Mouse (Mus musculus) testis, adult 2 months (tissue): ENCODE measurements around the gene Apoa1.

Experiments
- CTCF ChIP-seq: fragments of 200-500 bp; IDR thresholded peaks from 2 replicates; pipeline ENCODE4 v1.5.1; 2012; ENCODE audit warnings: low read depth, mild to moderate bottlenecking, inconsistent platforms, low read length, moderate library complexity; ENCODE audit not compliant: control insufficient read depth, insufficient read depth, insufficient replicate concordance
- POLR2A ChIP-seq: fragments of 200-500 bp; IDR thresholded peaks from 2 replicates; pipeline ENCODE4 v1.6.1; 2012; ENCODE audit warnings: low read depth, mild to moderate bottlenecking, inconsistent platforms, low read length, moderate library complexity; ENCODE audit not compliant: control insufficient read depth

DNA sequence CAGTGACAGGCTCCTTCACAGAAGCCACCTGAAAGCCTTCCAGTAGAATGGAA is 7.0 kb downstream of the Apoa1 start, which contains the start of gene Apoc3:
- TF ChIP-seq CTCF: no peak
- no peak for TF ChIP-seq POLR2A
